Comparison of ENCODE assay signal across 9 mouse cellular contexts in genomic region chr9:78787866-78788265, GRCm38 (mm10).
DNase-seq lines count a peak whose midpoint lies in the region; ATAC-seq and TF ChIP-seq lines count a peak whose summit lies in the region.
"Had no signal": no experiment of that assay in that cellular context is flagged by ENCODE, and none has a peak within 500 bp of the region (broad histone marks: within the 10 kb centered on the region; RNA-seq: fewer than 3 reads in every experiment).

No protein-coding gene starts in this region.

- TF ChIP-seq CTCF in forebrain, postnatal 0 days (IDR thresholded peaks at IDR 0.05; ENCODE audit: low read depth), result peak; percentile 84

- no peak overlapping the region for H3K27ac ChIP-seq in forebrain, postnatal 0 days (ENCODE audit: low read depth, low read length)
- H3K27ac ChIP-seq: embryonic facial prominence, embryonic 15.5 days had no signal

- no peak overlapping the region for H3K4me3 ChIP-seq in forebrain, postnatal 0 days (ENCODE audit: low read depth, low read length)
- H3K4me3 ChIP-seq: embryonic facial prominence, embryonic 15.5 days had no signal

- no peaks in the 10 kb centered on the region for H3K36me3 ChIP-seq in forebrain, postnatal 0 days (ENCODE audit: insufficient read depth)
- H3K36me3 ChIP-seq: embryonic facial prominence, embryonic 15.5 days had no signal

- no peaks in the 10 kb centered on the region for H3K4me1 ChIP-seq in forebrain, postnatal 0 days (ENCODE audit: insufficient read depth)

- DNase-seq in ovary, postnatal 14 days (ENCODE audit: low spot score), result peak; percentile 15
- no peak for DNase-seq in ovary, postnatal 10 days (ENCODE audit: low spot score)
- DNase-seq in cerebellum, adult 11-12 months, result peak; percentile 22
- DNase-seq in forebrain, postnatal 0 days, result peak; percentile 83
- peak; percentile 32 for DNase-seq in kidney, postnatal 10 days
- DNase-seq in lung, postnatal 25 days (ENCODE audit: low spot score), result peak; percentile 31
- DNase-seq in c-Kit-positive CD71-positive TER-119-positive erythroid progenitor cells, embryonic 14.5 days (ENCODE audit: low spot score), result no peak
- DNase-seq in urinary bladder, postnatal 4 days (ENCODE audit: low spot score in 2 of 2), result no peak

- ATAC-seq in forebrain, postnatal 0 days, result peak; percentile 88

- H3K4me2 ChIP-seq in forebrain, postnatal 0 days (ENCODE audit: low read depth), result no peak overlapping the region
- H3K4me2 ChIP-seq: embryonic facial prominence, embryonic 15.5 days had no signal

- no peaks in the 10 kb centered on the region for H3K9me3 ChIP-seq in forebrain, postnatal 0 days (ENCODE audit: low read length)
- H3K9me3 ChIP-seq: embryonic facial prominence, embryonic 15.5 days had no signal

- 2% methylated on average over 1 of the region's 1 CpGs for WGBS in forebrain, postnatal 0 days

- H3K9ac ChIP-seq in forebrain, postnatal 0 days, result no peak overlapping the region
- H3K9ac ChIP-seq: embryonic facial prominence, embryonic 15.5 days had no signal

- H3K27me3 ChIP-seq in forebrain, postnatal 0 days (ENCODE audit: insufficient read depth, low read length), result no peaks in the 10 kb centered on the region
- H3K27me3 ChIP-seq: embryonic facial prominence, embryonic 15.5 days had no signal

Comparison
In these comparisons a context has a peak if more than half of its experiments do, and no peak if none do; other contexts are left out.
1. DNase-seq: peak in ovary, postnatal 14 days (single experiment), cerebellum, adult 11-12 months (single experiment), forebrain, postnatal 0 days (single experiment), kidney, postnatal 10 days (single experiment) and lung, postnatal 25 days (single experiment); none in ovary, postnatal 10 days (single experiment), c-Kit-positive CD71-positive TER-119-positive erythroid progenitor cells, embryonic 14.5 days (single experiment) and urinary bladder, postnatal 4 days (0 of 2).